Mouse (Mus musculus) liver, embryonic 13.5 days (tissue): Measurements from ENCODE around the gene Mdm4. TPM values are rescaled to one million over a fixed set of nuclear protein-coding genes. Genes with fewer than 3 reads are reported as not detected.

Experiments
- ATAC-seq: fragments of 200-750 bp; cut with Nextera tagmentation; 2 replicates; pipeline ENCODE4 v1.8.0; 2017; ENCODE audit warnings: low read depth, mild to moderate bottlenecking, moderate number of reproducible peaks, moderate library complexity
- DNase-seq: peaks from one replicate; pipeline ENCODE4 v3.0.0; 2022
- H3K27ac ChIP-seq: fragments of 300-500 bp; sonication (generic); 2 replicates; pipeline ENCODE4 v1.5.1; 2015; ENCODE audit warnings: moderate library complexity, mild to moderate bottlenecking, inconsistent platforms
- H3K27me3 ChIP-seq: fragments of 300-500 bp; sonication (generic); 2 replicates; pipeline ENCODE4 v1.6.1; 2015; ENCODE audit warnings: mild to moderate bottlenecking, inconsistent platforms
- H3K36me3 ChIP-seq: fragments of 300-500 bp; sonication (generic); 2 replicates; pipeline ENCODE4 v1.6.1; 2015; ENCODE audit warnings: mild to moderate bottlenecking, inconsistent platforms
- H3K4me1 ChIP-seq: fragments of 300-500 bp; sonication (generic); replicated peaks from 2 replicates; pipeline ENCODE4 v1.6.1; 2015; ENCODE audit warnings: inconsistent platforms
- H3K4me2 ChIP-seq: fragments of 300-500 bp; sonication (generic); 2 replicates; pipeline ENCODE4 v1.6.1; 2015; ENCODE audit warnings: inconsistent platforms, mild to moderate bottlenecking, moderate library complexity
- H3K4me3 ChIP-seq: fragments of 300-500 bp; sonication (generic); replicated peaks from 2 replicates; pipeline ENCODE4 v1.5.1; 2015; ENCODE audit warnings: mild to moderate bottlenecking, inconsistent platforms
- H3K9ac ChIP-seq: fragments of 300-500 bp; sonication (generic); 2 replicates; pipeline ENCODE4 v1.6.1; 2015; ENCODE audit warnings: mild to moderate bottlenecking, inconsistent platforms
- H3K9me3 ChIP-seq: fragments of 300-500 bp; sonication (generic); replicated peaks from 2 replicates; pipeline ENCODE4 v1.6.1; 2016; ENCODE audit warnings: inconsistent platforms
- WGBS: fragments of 180-500 bp; shearing (Covaris S2); methylation state at CpG from one replicate; pipeline ENCODE4 v1.1.7; 2015; ENCODE audit not compliant: insufficient replicate concordance; 5-methylcytosine and 5-hydroxymethylcytosine counted together
- polyA plus RNA-seq: library from polyadenylated mRNA; unstranded; fragments of >200 nt; fragmentation: Nextera tagmentation; extraction: Ambion mirVana; gene quantifications from 2 replicates; pipeline ENCODE4 v1.2.1, GENCODE M21; 2015

Mdm4 gene
- polyA plus RNA-seq, result 16.6 and 16.8 TPM in 2 replicates

DNA sequence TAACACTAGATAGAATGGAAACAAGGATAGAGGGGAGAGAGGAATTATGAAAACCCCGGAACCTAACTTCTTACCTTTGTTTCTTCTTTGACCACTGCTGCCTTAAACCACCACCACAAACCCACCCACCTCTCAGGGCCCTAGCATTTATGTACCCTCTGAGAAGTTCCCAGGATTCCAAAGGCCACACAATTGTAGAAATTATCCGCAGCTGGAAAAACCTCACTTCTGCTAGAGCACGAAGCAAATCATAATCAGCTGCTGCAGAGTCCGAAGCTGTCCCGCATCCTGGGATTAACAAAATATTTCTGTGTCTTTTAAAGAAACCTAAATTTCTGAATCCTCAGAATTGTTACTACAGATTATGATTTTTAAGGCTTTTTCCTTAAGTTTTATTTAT, at the start of gene Mdm4:
Gene Mdm4, minus strand, starts transcription at position 101 of the 400 bp plus-strand sequence.
- H3K36me3 ChIP-seq, result no peaks in the 10 kb centered on the region
- WGBS, result 85% methylated on average over 5 of the region's 5 CpGs
- H3K4me3 ChIP-seq, result no peak within 1 kb of the TSS
- H3K9ac ChIP-seq, result no peak within 1 kb of the TSS
- no peak within 1 kb of the TSS for H3K4me2 ChIP-seq
- no peak within 1 kb of the TSS for H3K27ac ChIP-seq
- no peaks in the 10 kb centered on the region for H3K27me3 ChIP-seq
- no peak for ATAC-seq
- peaks cover 35% of the 10 kb centered on the region for H3K4me1 ChIP-seq
- H3K9me3 ChIP-seq, result no peaks in the 10 kb centered on the region
- no peak for DNase-seq

DNA sequence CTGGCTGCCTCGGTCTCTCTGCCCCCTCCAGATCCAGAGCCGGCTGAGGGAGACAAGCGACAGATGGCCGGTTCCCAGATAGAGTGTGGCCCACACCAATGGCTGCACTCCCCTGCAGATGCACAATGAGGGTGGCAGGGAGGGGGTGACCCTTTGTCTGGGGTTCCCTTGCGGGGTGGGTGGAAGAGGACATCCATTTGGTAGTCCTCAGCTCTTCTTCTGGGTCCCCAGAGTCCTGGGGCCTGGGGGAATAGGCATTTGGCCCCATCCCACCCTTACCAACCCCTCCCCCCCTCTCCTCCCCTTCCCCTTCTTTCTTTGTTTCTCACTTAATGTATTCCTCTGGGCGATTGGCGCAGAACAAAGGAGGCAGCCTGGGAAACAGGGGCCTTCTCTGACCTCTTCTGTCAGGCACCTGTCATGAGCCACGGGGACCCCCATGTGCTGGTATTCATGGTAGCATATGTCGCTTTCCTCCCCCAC, 49.8 kb upstream of the Mdm4 start:
- H3K4me1 ChIP-seq, result peaks cover 46% of the 10 kb centered on the region
- ATAC-seq (no peak), DNase-seq (no peak)
- no peak overlapping the region for H3K9ac ChIP-seq
- no peak overlapping the region for H3K27ac ChIP-seq
- H3K4me3 ChIP-seq, result no peak overlapping the region
- 74% methylated on average over 9 of the region's 9 CpGs for WGBS
- no peaks in the 10 kb centered on the region for H3K36me3 ChIP-seq
- 0 out of 2 replicates have a peak, but pooled peaks cover 4% of the 10 kb centered on the region for H3K27me3 ChIP-seq
- H3K4me2 ChIP-seq, result no peak overlapping the region
- no peaks in the 10 kb centered on the region for H3K9me3 ChIP-seq

DNA sequence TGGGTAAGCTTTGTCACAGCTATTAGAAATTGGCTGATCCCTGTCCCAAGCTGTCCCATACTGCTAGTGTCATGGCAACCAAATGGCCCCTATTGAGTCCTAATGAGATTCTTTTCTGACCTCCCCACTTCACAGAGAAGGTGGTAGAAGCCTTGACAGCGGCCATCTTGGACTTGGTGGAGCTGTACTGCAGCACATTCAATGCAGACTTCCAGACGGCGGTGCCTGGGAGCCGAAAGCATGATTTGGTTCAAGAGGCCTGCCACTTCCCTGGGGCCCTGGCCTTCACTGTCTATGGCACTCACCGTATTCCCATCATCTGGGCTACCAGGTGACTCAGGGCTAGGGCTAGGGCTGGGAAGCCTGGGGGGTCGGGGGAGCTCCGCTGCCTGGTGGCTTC, 49.1 kb upstream of the Mdm4 start:
- H3K4me3 ChIP-seq, result no peak overlapping the region
- no peak overlapping the region for H3K27ac ChIP-seq
- H3K27me3 ChIP-seq, result 0 out of 2 replicates have a peak, but pooled peaks cover 4% of the 10 kb centered on the region
- no peak overlapping the region for H3K9ac ChIP-seq
- no peak overlapping the region for H3K4me2 ChIP-seq
- no peaks in the 10 kb centered on the region for H3K36me3 ChIP-seq
- peaks cover 40% of the 10 kb centered on the region for H3K4me1 ChIP-seq
- no peak for ATAC-seq
- no peak for DNase-seq
- WGBS, result 88% methylated on average over 7 of the region's 7 CpGs
- no peaks in the 10 kb centered on the region for H3K9me3 ChIP-seq

DNA sequence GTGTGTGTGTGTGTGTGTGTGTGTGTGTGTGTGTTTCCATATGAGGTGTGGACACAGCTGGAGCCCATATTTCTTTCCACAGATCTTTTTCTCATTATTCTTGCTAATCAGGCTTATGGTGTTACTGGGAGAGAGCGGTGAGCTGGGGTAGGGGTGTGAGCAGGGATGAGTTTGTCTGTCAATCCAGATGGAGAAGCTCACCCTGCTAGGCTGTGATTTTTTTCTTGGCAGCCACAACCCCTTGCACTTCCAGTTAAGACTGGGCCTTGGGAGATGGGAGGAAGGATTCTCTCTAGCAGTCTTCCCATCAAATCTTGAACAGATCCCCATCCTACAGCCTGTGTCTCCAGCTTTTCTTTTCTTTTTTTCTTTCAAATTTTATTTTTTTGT, 48.0 kb upstream of the Mdm4 start:
- 0 out of 2 replicates have a peak, but pooled peaks cover 4% of the 10 kb centered on the region for H3K27me3 ChIP-seq
- no peak overlapping the region for H3K27ac ChIP-seq
- H3K9me3 ChIP-seq, result no peaks in the 10 kb centered on the region
- no peaks in the 10 kb centered on the region for H3K36me3 ChIP-seq
- ATAC-seq, result no peak
- H3K4me3 ChIP-seq, result no peak overlapping the region
- H3K9ac ChIP-seq, result no peak overlapping the region
- no peak for DNase-seq
- H3K4me2 ChIP-seq, result no peak overlapping the region
- 75% methylated on average over 1 of the region's 1 CpGs for WGBS
- H3K4me1 ChIP-seq, result peaks cover 32% of the 10 kb centered on the region

DNA sequence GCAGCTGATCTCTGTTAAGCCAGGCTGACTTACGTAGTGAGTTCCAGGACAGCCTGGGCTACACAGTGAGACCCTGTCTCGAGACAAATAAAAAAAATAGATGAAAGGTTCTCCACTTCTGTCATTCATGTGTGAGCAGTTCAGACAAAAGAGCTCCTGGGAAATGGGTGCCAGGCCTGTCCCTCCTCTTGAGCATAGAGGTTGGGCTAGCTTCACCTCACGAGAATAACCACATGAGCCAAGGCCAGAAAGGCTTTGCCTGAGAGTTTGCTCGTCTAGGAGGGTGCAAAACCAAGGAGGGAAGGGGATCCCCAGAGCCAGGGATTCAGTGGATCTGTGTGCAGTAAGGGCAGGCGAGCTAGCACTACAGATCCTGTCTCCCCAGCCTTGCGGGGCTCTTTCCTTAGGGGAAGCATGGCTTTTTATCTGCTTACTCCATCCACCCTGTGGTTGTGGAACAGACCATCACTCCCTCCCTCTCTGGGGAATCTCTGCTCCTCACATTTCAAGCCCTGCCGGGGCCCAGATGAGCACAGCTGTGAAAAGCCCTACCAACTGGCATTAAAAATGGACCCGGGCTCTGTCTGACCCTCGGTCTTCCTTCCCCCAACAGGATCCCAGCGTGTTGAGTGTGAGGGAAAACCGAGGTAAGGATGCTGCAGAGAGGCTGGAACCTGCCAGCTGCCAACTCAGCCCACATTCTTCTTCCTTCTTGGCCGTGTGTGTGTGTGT, 47.4 kb upstream of the Mdm4 start:
- no peak for ATAC-seq

DNA sequence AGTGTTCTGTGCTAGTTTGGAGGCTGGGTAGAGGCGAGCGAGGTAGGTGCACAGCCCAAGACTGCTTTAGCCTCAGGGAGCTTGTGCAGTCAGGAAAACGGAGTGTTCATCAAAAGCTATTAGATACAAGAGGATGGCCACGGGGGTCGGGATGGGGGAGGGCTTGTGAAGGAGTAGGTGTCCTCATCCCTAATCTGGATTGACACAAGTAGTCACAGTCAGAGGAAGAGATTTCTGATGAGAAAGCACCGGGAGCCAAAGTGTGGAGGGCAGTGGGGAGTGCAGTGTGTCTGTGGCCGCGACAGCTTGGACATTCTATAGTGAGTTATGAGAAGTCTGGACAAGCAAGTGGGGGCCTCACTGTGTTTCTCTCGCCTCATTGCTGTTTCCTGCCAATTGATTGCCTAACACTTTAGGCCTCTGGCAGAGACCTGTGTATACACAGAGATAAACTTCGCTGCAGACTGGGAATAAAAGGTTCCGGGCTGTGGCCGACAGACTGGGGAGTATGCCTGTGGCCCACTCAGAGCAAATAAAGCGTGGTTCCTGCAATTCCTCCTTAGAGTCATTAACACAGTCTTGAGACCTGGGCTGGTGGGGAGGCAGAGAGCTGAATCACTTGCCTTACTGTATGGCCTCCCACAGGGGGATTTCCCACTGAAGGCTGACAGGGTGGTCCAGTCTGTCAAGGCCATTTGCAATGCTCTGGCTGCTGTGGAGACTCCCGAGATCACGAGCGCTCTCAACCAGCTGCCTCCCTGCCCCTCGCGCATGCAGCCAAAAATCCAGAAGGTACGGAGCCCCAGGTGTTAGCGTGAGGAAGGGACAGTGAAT, 46.5 kb upstream of the Mdm4 start:
- Histone ChIP-seq H3K9me3 (no peaks in the 10 kb centered on the region), H3K4me2 (no peak overlapping the region), H3K36me3 (no peaks in the 10 kb centered on the region), H3K27me3 (peaks cover 4% of the 10 kb centered on the region; the same call in 1 of the 2 replicates), H3K9ac (no peak overlapping the region), H3K27ac (no peak overlapping the region; the same call in 1 of the 2 replicates), H3K4me3 (no peak overlapping the region), H3K4me1 (peaks cover 37% of the 10 kb centered on the region)
- WGBS, result 34% methylated on average over 20 of the region's 20 CpGs
- DNase-seq, result no peak
- ATAC-seq, result 0 out of 2 replicates have a peak, but pooled peaks have one; percentile 25

More for the DNA sequence above, 47.4 kb upstream of the Mdm4 start:
- Histone ChIP-seq H3K4me2 (no peak overlapping the region), H3K4me3 (no peak overlapping the region), H3K27ac (no peak overlapping the region; the same call in 1 of the 2 replicates), H3K9ac (no peak overlapping the region), H3K27me3 (0 out of 2 replicates have a peak, but pooled peaks cover 4% of the 10 kb centered on the region), H3K9me3 (no peaks in the 10 kb centered on the region), H3K4me1 (peaks cover 31% of the 10 kb centered on the region), H3K36me3 (no peaks in the 10 kb centered on the region)
- WGBS, result 38% methylated on average over 11 of the region's 12 CpGs
- no peak for DNase-seq

DNA sequence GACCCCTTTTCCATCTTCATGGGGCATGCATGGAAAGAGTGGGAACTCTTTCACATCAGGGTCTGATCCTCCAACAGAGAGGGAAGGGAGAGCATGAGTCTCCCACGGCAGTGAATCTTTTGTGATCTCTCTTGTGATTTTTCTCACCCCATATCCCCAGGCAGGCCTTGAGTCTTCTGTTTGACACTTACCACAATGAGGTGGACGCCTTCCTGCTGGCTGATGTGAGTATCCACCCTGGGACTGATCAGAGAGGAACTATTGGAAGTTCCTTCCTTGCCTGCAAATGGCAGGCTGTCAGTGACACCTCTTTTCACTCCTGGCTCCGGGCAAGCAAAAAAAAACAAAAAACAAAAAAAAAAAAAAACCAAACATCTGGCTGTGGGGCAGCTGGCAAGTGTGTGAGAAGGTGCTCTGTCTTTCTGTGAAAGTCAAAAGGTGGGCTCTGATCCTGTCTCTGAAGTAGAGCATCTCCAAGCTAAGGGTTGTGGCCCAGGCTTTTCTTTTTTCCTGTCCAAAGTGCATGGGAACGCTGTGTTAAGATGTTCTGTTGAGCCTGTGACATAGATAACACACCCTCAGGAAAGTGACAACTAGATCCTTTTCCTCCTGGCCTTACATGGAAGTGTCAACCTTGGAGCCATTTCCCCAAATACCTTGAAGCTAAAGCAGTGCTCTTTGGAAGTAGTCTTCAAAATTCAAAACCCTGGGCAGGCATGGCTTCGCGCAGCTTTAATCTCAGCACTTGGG, 45.5 kb upstream of the Mdm4 start:
- Histone ChIP-seq H3K27me3 (peaks cover 4% of the 10 kb centered on the region; the same call in 1 of the 2 replicates), H3K4me1 (peaks cover 46% of the 10 kb centered on the region), H3K9me3 (no peaks in the 10 kb centered on the region), H3K36me3 (no peaks in the 10 kb centered on the region), H3K9ac (no peak overlapping the region), H3K4me2 (no peak overlapping the region), H3K4me3 (no peak overlapping the region), H3K27ac (no peak overlapping the region)
- ATAC-seq (no peak), DNase-seq (no peak)
- 48% methylated on average over 6 of the region's 6 CpGs for WGBS

DNA sequence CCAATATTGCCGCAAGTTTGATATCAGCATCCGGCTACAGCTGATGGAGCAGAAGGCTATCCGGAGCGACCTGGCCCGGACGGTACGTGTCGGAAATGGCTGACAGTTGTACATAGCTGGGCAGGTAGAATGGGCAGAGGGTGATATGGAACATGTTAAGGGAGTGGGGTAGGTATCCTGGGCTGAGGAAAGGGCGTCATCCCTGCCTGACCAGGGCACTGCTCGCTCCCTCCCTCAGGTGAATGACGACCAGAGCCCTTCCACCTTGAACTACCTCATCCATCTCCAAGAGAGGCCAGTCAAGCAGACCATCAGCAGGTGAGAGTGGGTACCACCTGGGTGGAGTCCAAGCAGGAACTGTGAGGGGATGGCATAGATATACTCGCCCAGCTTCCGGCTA, 44.2 kb upstream of the Mdm4 start:
- H3K4me3 ChIP-seq, result no peak overlapping the region
- 81% methylated on average over 13 of the region's 13 CpGs for whole genome bisulfite sequencing
- H3K27ac ChIP-seq, result no peak overlapping the region
- peaks cover 50% of the 10 kb centered on the region for H3K4me1 ChIP-seq
- H3K27me3 ChIP-seq, result no peaks in the 10 kb centered on the region; the same call in 1 of the 2 replicates
- ATAC-seq (no peak), DNase-seq (no peak)
- no peaks in the 10 kb centered on the region for H3K9me3 ChIP-seq
- no peak overlapping the region for H3K4me2 ChIP-seq
- no peak overlapping the region for H3K9ac ChIP-seq
- H3K36me3 ChIP-seq, result no peaks in the 10 kb centered on the region

DNA sequence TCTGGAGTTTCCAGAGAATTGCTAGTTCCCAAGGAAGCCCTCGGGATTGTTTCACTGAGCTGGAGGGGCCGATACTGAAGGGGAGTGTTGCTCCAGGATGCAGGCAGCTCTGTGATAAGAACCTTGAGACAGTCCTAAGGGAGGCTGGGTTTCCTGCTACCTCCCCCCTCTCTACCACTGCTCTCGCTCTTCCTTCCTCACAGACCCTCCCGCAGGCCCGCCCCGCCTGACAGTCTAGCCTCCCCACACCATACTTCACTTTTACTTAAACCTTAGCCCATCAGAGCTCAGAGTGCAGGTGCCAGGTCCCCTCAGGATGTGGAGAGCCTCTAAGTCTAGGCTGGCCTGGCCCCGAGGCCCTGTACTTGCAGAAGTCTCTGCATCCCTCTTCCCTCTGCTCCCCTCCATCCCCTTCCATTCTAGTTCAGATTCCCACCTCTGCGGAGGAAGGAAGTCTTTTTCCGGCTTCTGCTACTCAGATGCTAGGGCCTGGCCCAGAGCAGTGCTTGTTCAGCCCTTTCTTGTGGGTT, 43.0 kb upstream of the Mdm4 start:
- 11% methylated on average over 9 of the region's 9 CpGs for WGBS
- no peaks in the 10 kb centered on the region; the same call in 1 of the 2 replicates for H3K27me3 ChIP-seq
- no peaks in the 10 kb centered on the region for H3K9me3 ChIP-seq
- H3K4me1 ChIP-seq, result peaks cover 50% of the 10 kb centered on the region
- H3K4me2 ChIP-seq, result no peak overlapping the region
- DNase-seq, result no peak
- peak; percentile 68 for ATAC-seq
- H3K36me3 ChIP-seq, result no peaks in the 10 kb centered on the region
- H3K4me3 ChIP-seq, result no peak overlapping the region
- H3K27ac ChIP-seq, result peak overlapping the region; percentile 61; the same call in 1 of the 2 replicates
- H3K9ac ChIP-seq, result no peak overlapping the region

DNA sequence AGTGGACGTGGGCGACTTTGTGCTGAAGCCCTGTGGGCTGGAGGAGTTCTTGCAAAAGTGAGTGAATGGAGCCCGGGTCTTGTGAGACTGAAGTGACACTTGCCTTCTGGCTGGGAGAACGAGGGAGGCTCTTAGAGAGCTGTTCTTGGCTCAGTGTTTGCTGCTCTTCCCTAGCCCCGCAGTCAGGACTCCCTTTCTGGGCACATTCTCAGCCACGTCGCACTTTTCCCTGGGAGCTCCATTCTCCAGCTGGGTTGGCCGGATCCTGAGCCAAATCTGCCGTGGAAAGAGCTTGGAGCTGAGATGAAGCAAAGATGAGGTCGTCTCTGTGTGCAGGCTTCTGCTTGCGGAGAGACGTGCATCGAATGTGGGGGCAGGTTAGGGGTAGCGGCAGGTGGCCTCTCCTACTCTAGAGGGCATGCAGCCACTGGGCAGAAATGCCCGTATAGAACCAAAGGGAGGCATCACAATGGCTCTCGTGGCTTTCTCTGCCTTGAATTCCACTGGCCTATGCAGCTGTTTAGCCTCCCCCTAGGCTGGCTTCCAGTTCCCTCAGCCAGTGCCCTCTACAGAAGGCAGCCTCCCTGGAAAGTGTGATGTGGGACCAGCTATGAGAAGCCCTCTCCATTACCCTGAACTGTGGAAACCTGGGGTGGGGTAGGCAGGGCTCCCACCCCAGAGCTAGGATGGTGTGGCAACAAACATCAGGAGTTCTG, 41.5 kb upstream of the Mdm4 start:
- ATAC-seq, result no peak
- DNase-seq, result no peak
- WGBS, result 53% methylated on average over 16 of the region's 16 CpGs
- Histone ChIP-seq H3K27me3 (no peaks in the 10 kb centered on the region; the same call in 1 of the 2 replicates), H3K4me1 (peaks cover 37% of the 10 kb centered on the region), H3K9ac (no peak overlapping the region), H3K4me3 (no peak overlapping the region), H3K27ac (peak overlapping the region; percentile 61; the same call in 1 of the 2 replicates), H3K36me3 (no peaks in the 10 kb centered on the region), H3K4me2 (no peak overlapping the region), H3K9me3 (no peaks in the 10 kb centered on the region)
